ENCODE assay signal across 22 mouse cellular contexts in the genomic region with DNA sequence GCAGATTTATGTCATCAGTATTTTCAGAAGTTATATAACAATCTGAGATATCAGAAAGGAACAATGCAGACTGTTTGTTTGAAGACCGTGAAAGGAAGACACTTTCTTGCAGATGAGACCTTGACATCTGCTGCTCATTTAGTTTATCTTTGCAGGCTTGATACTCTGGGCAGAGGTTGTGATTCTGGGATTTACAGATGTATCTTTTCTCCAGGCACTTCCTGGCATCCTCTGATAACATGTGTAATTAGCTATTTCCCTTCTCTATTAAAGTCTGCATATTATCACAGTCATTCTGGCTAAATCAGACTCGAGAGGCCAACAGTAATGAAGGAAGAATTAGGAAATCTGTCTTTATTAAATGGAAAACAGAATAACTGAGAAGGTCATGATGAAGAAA.
"Had no signal": no experiment of that assay in that cellular context is flagged by ENCODE, and none has a peak within 500 bp of the region (broad histone marks: within the 10 kb centered on the region; RNA-seq: fewer than 3 reads in every experiment).

No protein-coding gene starts in this region.

- H3K9me3 ChIP-seq: limb, embryonic 10.5 days; limb, embryonic 13.5 days; midbrain, embryonic 12.5 days; midbrain, embryonic 15.5 days; neural tube, embryonic 12.5 days; neural tube, embryonic 15.5 days had no signal

- H3K27ac ChIP-seq: hindbrain, postnatal 0 days; kidney, postnatal 0 days; limb, embryonic 10.5 days; limb, embryonic 13.5 days; liver, embryonic 14.5 days; macrophage; midbrain, embryonic 12.5 days; midbrain, embryonic 15.5 days; neural tube, embryonic 12.5 days; neural tube, embryonic 15.5 days; stomach, postnatal 0 days had no signal

- H3K4me3 ChIP-seq: limb, embryonic 10.5 days; limb, embryonic 13.5 days; midbrain, embryonic 12.5 days; midbrain, embryonic 15.5 days; neural tube, embryonic 12.5 days; neural tube, embryonic 15.5 days had no signal

- ATAC-seq: hindbrain, postnatal 0 days; inflammation-experienced regulatory T-cells, adult 6 months; intestine, embryonic 16.5 days; liver, postnatal 0 days; midbrain, embryonic 15.5 days had no signal

- DNase-seq: kidney, adult 2 months; kidney, postnatal 4 days; liver; liver, postnatal 0 days; right cerebral cortex, adult 18-20 months; right cerebral cortex, postnatal 14 days; right cerebral cortex, postnatal 4 days; thymus, adult 2 months; thymus, postnatal 14 days had no signal

- H3K9ac ChIP-seq: limb, embryonic 13.5 days; liver, embryonic 14.5 days; liver, postnatal 0 days; midbrain, embryonic 12.5 days; midbrain, embryonic 15.5 days; neural tube, embryonic 12.5 days; neural tube, embryonic 15.5 days had no signal

- H3K27me3 ChIP-seq: midbrain, embryonic 12.5 days; midbrain, embryonic 15.5 days; neural tube, embryonic 12.5 days; neural tube, embryonic 15.5 days had no signal

- H3K4me1 ChIP-seq: limb, embryonic 10.5 days; limb, embryonic 13.5 days; midbrain, embryonic 12.5 days; midbrain, embryonic 15.5 days; neural tube, embryonic 12.5 days; neural tube, embryonic 15.5 days had no signal

- H3K4me2 ChIP-seq: limb, embryonic 13.5 days; midbrain, embryonic 12.5 days; midbrain, embryonic 15.5 days; neural tube, embryonic 12.5 days; neural tube, embryonic 15.5 days had no signal

- H3K36me3 ChIP-seq: limb, embryonic 10.5 days; limb, embryonic 13.5 days; midbrain, embryonic 12.5 days; midbrain, embryonic 15.5 days; neural tube, embryonic 12.5 days; neural tube, embryonic 15.5 days had no signal
